Mouse (Mus musculus) Patski (cell line): ENCODE results near the gene Lrp1. TPM values are rescaled to one million over a fixed set of nuclear protein-coding genes. Genes with fewer than 3 reads are reported as not detected.

Experiments used
- ATAC-seq: fragments of 100-300 bp; one replicate; pipeline ENCODE4 v1.8.0; 2021
- CTCF ChIA-PET: fragments of 350-600 bp; sonication (Branson Sonifier 250); formaldehyde crosslinking; loops from one replicate; lab custom pipeline; 2022; ENCODE audit warnings: inconsistent platforms; lab: Charles Lee
- POLR2A ChIA-PET: fragments of 350-600 bp; sonication (Branson Sonifier 250); formaldehyde crosslinking; loops from one replicate; lab custom pipeline; 2022; ENCODE audit warnings: antibody characterized with exemption, inconsistent platforms; lab: Charles Lee
- DNase-seq: peaks from one replicate; pipeline ENCODE4 v3.0.0-alpha.2; 2011; ENCODE audit warnings: low read depth, low spot score
- H3K27me3 ChIP-seq: fragments of 371-371 bp; one replicate; pipeline ENCODE4 v1.5.1; 2021
- CTCF ChIP-seq: fragments of 100-300 bp; IDR thresholded peaks from one replicate; pipeline ENCODE4 v1.5.1; 2021
- in situ Hi-C: fragments of 300-500 bp; cut with MboI; formaldehyde crosslinking; loops from 3 replicates; pipeline ENCODE4 v1.11.1; 2018; ENCODE audit warnings: low pct_unique_long_range_greater_than_20kb, mixed read lengths
- polyA plus RNA-seq: library from polyadenylated mRNA; unstranded; gene quantifications from one replicate; pipeline ENCODE4 v1.2.3, GENCODE M21; 2021

The Lrp1 gene
- polyA plus RNA-seq, 1 experiment from 2014 or later: 62.5 TPM

- CTCF ChIA-PET: interaction anchor here (1.3 kb wide), 1 partner anchor 30 kb away, joined by 3 read pairs; no protein-coding TSS in a partner anchor
Observed at GRCm38 (mm10) chr10:127607059-127607458, 13.9 kb downstream of the Lrp1 start.

GRCm38 (mm10) chr10:127605756-127606155 is 15.2 kb downstream of the Lrp1 start:
- CTCF ChIA-PET: no interaction called here
- TF ChIP-seq CTCF: no peak
- ATAC-seq: no peak
- DNase-seq: no peak
- no peaks in the 10 kb centered on the region for H3K27me3 ChIP-seq
- POLR2A ChIA-PET: no interaction called here
- in situ Hi-C loops: no loop called here

More at GRCm38 (mm10) chr10:127607059-127607458, 13.9 kb downstream of the Lrp1 start:
- ATAC-seq (no peak), DNase-seq (peak; percentile 24)
- POLR2A ChIA-PET: no interaction called here
- no peaks in the 10 kb centered on the region for H3K27me3 ChIP-seq
- no peak for TF ChIP-seq CTCF
- in situ Hi-C loops: no loop called here

- no peaks in the 10 kb centered on the region for H3K27me3 ChIP-seq
- ChIA-PET POLR2A (interaction anchor here (1.0 kb wide), 1 partner anchor 16 kb away, joined by 4 read pairs; the partner anchor contains the start of gene Lrp1), CTCF (no interaction called here)
- peak; percentile 20 for DNase-seq
- no peak for TF ChIP-seq CTCF
- in situ Hi-C loops: no loop called here
- ATAC-seq: peak; percentile 66
Observed at GRCm38 (mm10) chr10:127605251-127605547, 15.7 kb downstream of the Lrp1 start.

- peak; percentile 57 for ATAC-seq
- CTCF ChIA-PET: interaction anchor here (1.2 kb wide), 1 partner anchor 12 kb away, joined by 5 read pairs; no protein-coding TSS in a partner anchor
- TF ChIP-seq CTCF: no peak
- no peaks in the 10 kb centered on the region for H3K27me3 ChIP-seq
- DNase-seq: peak; percentile 64
- POLR2A ChIA-PET: interaction anchor here (1.0 kb wide), 1 partner anchor 17 kb away, joined by 4 read pairs; the partner anchor contains the start of gene Lrp1
- in situ Hi-C loops: no loop called here
Observed at GRCm38 (mm10) chr10:127604465-127605250, 16.3 kb downstream of the Lrp1 start.

- ATAC-seq (no peak), DNase-seq (no peak)
- in situ Hi-C loops: no loop called here
- ChIA-PET POLR2A (interaction anchor here (1.0 kb wide), 1 partner anchor 17 kb away, joined by 4 read pairs; the partner anchor contains the start of gene Lrp1), CTCF (interaction anchor here (1.2 kb wide), 1 partner anchor 12 kb away, joined by 5 read pairs; no protein-coding TSS in a partner anchor)
- TF ChIP-seq CTCF: no peak
- H3K27me3 ChIP-seq: no peaks in the 10 kb centered on the region
Observed at GRCm38 (mm10) chr10:127603437-127604371, 17.2 kb downstream of the Lrp1 start.

- in situ Hi-C loops: no loop called here
- ChIA-PET CTCF (no interaction called here), POLR2A (no interaction called here)
- ATAC-seq: no peak
- TF ChIP-seq CTCF: no peak
- DNase-seq: no peak
- H3K27me3 ChIP-seq: no peaks in the 10 kb centered on the region
Observed at GRCm38 (mm10) chr10:127602194-127602593, 18.8 kb downstream of the Lrp1 start.

- no peak for TF ChIP-seq CTCF
- DNase-seq (no peak), ATAC-seq (no peak)
- ChIA-PET CTCF (interaction anchor here (1.0 to 1.1 kb wide), 2 partner anchors 10 kb away, joined by 3 to 4 read pairs; no protein-coding TSS in a partner anchor), POLR2A (interaction anchor here (2.3 kb wide), 1 partner anchor 19 kb away, joined by 6 read pairs; no protein-coding TSS in a partner anchor)
- in situ Hi-C loops: no loop called here
- H3K27me3 ChIP-seq: no peaks in the 10 kb centered on the region
Observed at GRCm38 (mm10) chr10:127599779-127600541, 21.0 kb downstream of the Lrp1 start.

- no peak for TF ChIP-seq CTCF
- H3K27me3 ChIP-seq: no peaks in the 10 kb centered on the region
- ATAC-seq (no peak), DNase-seq (no peak)
- CTCF ChIA-PET: interaction anchor here (1.1 kb wide), 1 partner anchor 10 kb away, joined by 4 read pairs; no protein-coding TSS in a partner anchor
- POLR2A ChIA-PET: interaction anchor here (2.3 kb wide), 1 partner anchor 20 kb away, joined by 6 read pairs; no protein-coding TSS in a partner anchor
- in situ Hi-C loops: no loop called here
Observed at GRCm38 (mm10) chr10:127599252-127599651, 21.7 kb downstream of the Lrp1 start.

- in situ Hi-C loops: no loop called here
Observed at GRCm38 (mm10) chr10:127598607-127599006, 22.3 kb downstream of the Lrp1 start.

More at GRCm38 (mm10) chr10:127598607-127599006, 22.3 kb downstream of the Lrp1 start:
- no peak for TF ChIP-seq CTCF
- POLR2A ChIA-PET: interaction anchor here (2.3 kb wide), 1 partner anchor 21 kb away, joined by 6 read pairs; no protein-coding TSS in a partner anchor
- no peak for DNase-seq
- no peaks in the 10 kb centered on the region for H3K27me3 ChIP-seq
- ATAC-seq: no peak
- CTCF ChIA-PET: interaction anchor here (1.3 kb wide), 1 partner anchor 22 kb away, joined by 3 read pairs; no protein-coding TSS in a partner anchor
